Mouse (Mus musculus) hindbrain, embryonic 13.5 days (tissue): ENCODE measurements around the gene Pde4dip. TPM values are rescaled to one million over a fixed set of nuclear protein-coding genes. Genes with fewer than 3 reads are reported as not detected.

Experiments used
- ATAC-seq: fragments of 200-750 bp; cut with Nextera tagmentation; 2 replicates; pipeline ENCODE4 v1.8.0; 2017; ENCODE audit warnings: moderate TSS enrichment; ENCODE audit not compliant: low FRiP score
- H3K27ac ChIP-seq: fragments of 300-500 bp; sonication (generic); 2 replicates; pipeline ENCODE4 v1.5.1; 2015; ENCODE audit warnings: inconsistent platforms, mild to moderate bottlenecking, moderate library complexity
- H3K27me3 ChIP-seq: fragments of 300-500 bp; sonication (generic); 2 replicates; pipeline ENCODE4 v1.6.1; 2015; ENCODE audit warnings: mild to moderate bottlenecking, inconsistent platforms
- H3K36me3 ChIP-seq: fragments of 300-500 bp; sonication (generic); 2 replicates; pipeline ENCODE4 v1.6.1; 2015; ENCODE audit warnings: mild to moderate bottlenecking, inconsistent platforms
- H3K4me1 ChIP-seq: fragments of 300-500 bp; sonication (generic); replicated peaks from 2 replicates; pipeline ENCODE4 v1.6.1; 2015; ENCODE audit warnings: inconsistent platforms
- H3K4me2 ChIP-seq: fragments of 300-500 bp; sonication (generic); 2 replicates; pipeline ENCODE4 v1.6.1; 2015; ENCODE audit warnings: inconsistent platforms, mild to moderate bottlenecking, moderate library complexity
- H3K4me3 ChIP-seq: fragments of 300-500 bp; sonication (generic); 2 replicates; pipeline ENCODE4 v1.5.1; 2015; ENCODE audit warnings: mild to moderate bottlenecking, inconsistent platforms
- H3K9ac ChIP-seq: fragments of 300-500 bp; sonication (generic); 2 replicates; pipeline ENCODE4 v1.6.1; 2015; ENCODE audit warnings: mild to moderate bottlenecking, inconsistent platforms
- H3K9me3 ChIP-seq: fragments of 300-500 bp; sonication (generic); 2 replicates; pipeline ENCODE4 v1.6.1; 2016; ENCODE audit warnings: inconsistent platforms
- WGBS: fragments of 180-500 bp; shearing (Covaris S2); methylation state at CpG from one replicate; pipeline ENCODE4 v1.1.7; 2015; 5-methylcytosine and 5-hydroxymethylcytosine counted together
- polyA plus RNA-seq: library from polyadenylated mRNA; unstranded; fragments of >200 nt; fragmentation: Nextera tagmentation; extraction: Ambion mirVana; gene quantifications from 2 replicates; pipeline ENCODE4 v1.2.1, GENCODE M21; 2015

Gene Pde4dip
- polyA plus RNA-seq, 1 experiment from 2014 or later = 60.4 TPM

DNA sequence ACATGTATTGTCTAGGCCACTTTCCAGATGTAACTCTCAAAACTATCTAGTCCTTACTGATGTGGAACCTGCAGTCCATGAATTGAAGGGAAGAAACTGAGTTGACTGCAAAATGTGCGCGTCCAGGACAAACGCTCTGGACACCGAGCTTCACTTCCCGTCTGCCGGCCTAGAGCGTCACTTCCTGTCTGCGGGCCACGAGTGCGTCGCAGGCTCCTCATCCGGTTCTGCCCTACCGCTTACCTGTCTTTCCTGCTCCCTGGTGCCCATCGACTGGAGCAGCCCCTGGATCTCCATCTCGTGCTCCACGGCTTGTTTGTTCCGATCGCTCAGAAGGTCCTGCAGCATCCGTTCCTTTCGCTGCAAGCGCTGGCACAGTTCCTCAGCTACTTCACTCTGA lies 136.9 kb downstream of the Pde4dip start:
- Histone ChIP-seq H3K9ac (no peak overlapping the region), H3K27ac (no peak overlapping the region), H3K4me3 (no peak overlapping the region), H3K4me2 (no peak overlapping the region), H3K9me3 (no peaks in the 10 kb centered on the region), H3K27me3 (no peaks in the 10 kb centered on the region), H3K36me3 (peaks cover 94% of the 10 kb centered on the region), H3K4me1 (no peaks in the 10 kb centered on the region)
- 95% methylated on average over 21 of the region's 21 CpGs for WGBS
- ATAC-seq = no peak

- no peak overlapping the region for H3K27ac ChIP-seq
- ATAC-seq = no peak
- no peak overlapping the region for H3K4me2 ChIP-seq
- no peak overlapping the region for H3K9ac ChIP-seq
- H3K4me1 ChIP-seq = no peaks in the 10 kb centered on the region
- H3K36me3 ChIP-seq = peaks cover 97% of the 10 kb centered on the region
- no peaks in the 10 kb centered on the region for H3K27me3 ChIP-seq
- no peak overlapping the region for H3K4me3 ChIP-seq
- 94% methylated on average over 10 of the region's 10 CpGs for WGBS
- H3K9me3 ChIP-seq = no peaks in the 10 kb centered on the region
Measured at GRCm38 (mm10) chr3:97748789-97749188, 139.7 kb downstream of the Pde4dip start.

- no peak overlapping the region for H3K27ac ChIP-seq
- 96% methylated on average over 8 of the region's 8 CpGs for WGBS
- peaks cover 96% of the 10 kb centered on the region for H3K36me3 ChIP-seq
- no peak overlapping the region for H3K9ac ChIP-seq
- no peak overlapping the region for H3K4me3 ChIP-seq
- H3K9me3 ChIP-seq = no peaks in the 10 kb centered on the region
- no peak for ATAC-seq
- H3K4me1 ChIP-seq = no peaks in the 10 kb centered on the region
- no peak overlapping the region for H3K4me2 ChIP-seq
- no peaks in the 10 kb centered on the region for H3K27me3 ChIP-seq
Measured at GRCm38 (mm10) chr3:97742841-97743240, 145.7 kb downstream of the Pde4dip start.

DNA sequence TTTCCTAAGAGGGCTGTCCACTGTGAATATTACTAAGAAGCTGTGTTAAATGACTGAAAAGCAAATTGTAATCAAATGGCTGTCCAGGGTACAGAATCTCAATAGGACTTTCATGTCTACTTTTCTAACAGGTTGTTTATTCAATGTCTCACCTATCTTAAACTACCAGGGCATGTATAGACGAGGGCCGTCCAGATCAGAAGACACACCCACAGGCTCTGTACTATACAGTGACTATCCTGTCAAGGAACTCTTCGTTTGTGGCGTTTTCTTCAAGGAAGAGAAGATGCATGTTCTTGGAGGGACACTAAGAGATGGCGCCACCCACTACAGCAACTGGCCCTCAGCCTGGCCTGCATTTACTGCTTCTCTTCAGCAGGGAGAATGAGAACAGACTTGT lies 152.9 kb downstream of the Pde4dip start:
- H3K27ac ChIP-seq = no peak overlapping the region
- H3K4me1 ChIP-seq = no peaks in the 10 kb centered on the region
- H3K27me3 ChIP-seq = no peaks in the 10 kb centered on the region
- H3K4me3 ChIP-seq = no peak overlapping the region
- H3K36me3 ChIP-seq = peaks cover 43% of the 10 kb centered on the region
- WGBS = 91% methylated on average over 5 of the region's 5 CpGs
- H3K9ac ChIP-seq = no peak overlapping the region
- H3K9me3 ChIP-seq = no peaks in the 10 kb centered on the region
- no peak for ATAC-seq
- H3K4me2 ChIP-seq = no peak overlapping the region

DNA sequence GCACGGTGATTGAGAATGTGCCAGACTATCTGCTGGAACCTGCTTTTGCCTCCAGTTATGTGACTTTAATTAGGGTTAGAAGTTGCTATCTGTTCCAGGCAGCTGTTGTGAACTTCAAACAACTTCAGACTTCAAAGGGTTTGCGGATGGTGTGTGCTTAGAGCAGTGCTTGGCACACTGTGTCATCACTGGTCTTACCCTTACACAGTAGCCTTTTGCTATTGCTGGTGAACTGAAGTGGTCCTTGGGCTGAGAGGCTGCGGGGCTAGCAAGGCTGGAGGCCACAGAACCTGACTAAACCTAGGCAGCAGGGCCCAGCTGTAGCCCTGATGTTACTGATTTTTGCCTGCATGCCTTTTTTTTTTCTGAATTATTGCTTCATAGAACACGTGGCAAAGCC lies 154.2 kb downstream of the Pde4dip start:
- 83% methylated on average over 4 of the region's 4 CpGs for WGBS
- H3K4me3 ChIP-seq = no peak overlapping the region
- H3K4me2 ChIP-seq = no peak overlapping the region
- peaks cover 29% of the 10 kb centered on the region for H3K36me3 ChIP-seq
- ATAC-seq = no peak
- H3K4me1 ChIP-seq = no peaks in the 10 kb centered on the region
- H3K27me3 ChIP-seq = no peaks in the 10 kb centered on the region
- no peak overlapping the region for H3K27ac ChIP-seq
- no peak overlapping the region for H3K9ac ChIP-seq
- H3K9me3 ChIP-seq = no peaks in the 10 kb centered on the region

- Histone ChIP-seq H3K4me2 (no peak overlapping the region), H3K27me3 (no peaks in the 10 kb centered on the region), H3K4me1 (no peaks in the 10 kb centered on the region), H3K36me3 (peaks cover 17% of the 10 kb centered on the region), H3K4me3 (no peak overlapping the region), H3K9me3 (no peaks in the 10 kb centered on the region), H3K27ac (no peak overlapping the region), H3K9ac (no peak overlapping the region)
- WGBS = 89% methylated on average over 6 of the region's 6 CpGs
- ATAC-seq = no peak
Measured at GRCm38 (mm10) chr3:97732622-97733021, 155.9 kb downstream of the Pde4dip start.

DNA sequence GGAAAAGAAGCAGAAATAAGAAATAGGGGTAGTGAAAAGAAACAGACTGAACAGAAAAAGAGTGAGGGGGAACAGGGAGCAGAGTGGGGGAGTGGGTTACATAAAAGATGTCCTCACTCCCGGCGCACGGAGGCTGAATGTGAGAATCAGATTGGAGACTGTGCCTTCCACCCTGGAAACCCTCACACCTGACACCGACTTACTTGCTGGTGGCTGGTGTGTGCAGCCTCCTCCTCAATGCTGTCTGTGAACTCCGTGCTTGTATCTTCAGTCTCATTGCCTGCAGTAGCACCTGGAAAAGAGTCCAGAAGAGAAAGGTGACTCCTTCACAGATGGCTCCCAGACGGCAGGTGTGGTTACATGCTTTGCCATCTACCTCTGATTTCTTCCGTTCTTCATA lies 157.9 kb downstream of the Pde4dip start:
- Histone ChIP-seq H3K9ac (no peak overlapping the region), H3K4me3 (no peak overlapping the region), H3K9me3 (no peaks in the 10 kb centered on the region), H3K27ac (no peak overlapping the region), H3K4me1 (no peaks in the 10 kb centered on the region), H3K4me2 (no peak overlapping the region), H3K27me3 (no peaks in the 10 kb centered on the region), H3K36me3 (peaks cover 1% of the 10 kb centered on the region)
- no peak for ATAC-seq
- WGBS = 75% methylated on average over 7 of the region's 7 CpGs

GRCm38 (mm10) chr3:97730131-97730530 lies 158.4 kb downstream of the Pde4dip start:
- Histone ChIP-seq H3K9ac (no peak overlapping the region), H3K4me1 (no peaks in the 10 kb centered on the region), H3K36me3 (no peaks in the 10 kb centered on the region), H3K9me3 (no peaks in the 10 kb centered on the region), H3K27ac (no peak overlapping the region), H3K27me3 (no peaks in the 10 kb centered on the region), H3K4me3 (no peak overlapping the region), H3K4me2 (no peak overlapping the region)
- WGBS = 45% methylated on average over 3 of the region's 3 CpGs
- ATAC-seq = no peak

- Histone ChIP-seq H3K27ac (no peak overlapping the region), H3K9me3 (peaks cover 3% of the 10 kb centered on the region; the same call in 1 of the 2 replicates), H3K9ac (no peak overlapping the region), H3K4me1 (no peaks in the 10 kb centered on the region), H3K4me3 (no peak overlapping the region), H3K36me3 (peaks cover 12% of the 10 kb centered on the region), H3K4me2 (no peak overlapping the region), H3K27me3 (no peaks in the 10 kb centered on the region)
- WGBS = 90% methylated on average over 2 of the region's 2 CpGs
- ATAC-seq = no peak
Measured at GRCm38 (mm10) chr3:97727801-97728200, 160.7 kb downstream of the Pde4dip start.

DNA sequence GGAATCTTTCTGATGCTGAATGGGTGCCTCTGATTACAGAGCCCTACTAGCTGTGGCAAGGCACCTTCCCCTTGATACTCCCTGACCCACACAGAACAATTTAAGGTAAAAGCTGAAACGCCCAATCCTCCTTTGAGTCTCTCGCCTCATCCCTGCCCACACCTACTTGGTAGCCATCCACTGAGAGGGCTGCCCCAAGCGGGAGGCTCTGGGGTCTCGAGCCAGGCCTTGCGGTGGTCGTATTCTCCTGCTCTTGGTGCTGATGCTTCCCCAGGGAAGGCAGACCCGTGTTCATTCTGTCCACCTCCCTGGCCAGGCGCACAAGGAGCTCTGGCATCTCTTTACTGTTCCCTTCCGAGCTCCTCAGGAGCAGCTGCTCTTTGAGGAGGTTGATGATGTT lies 169.4 kb downstream of the Pde4dip start:
- H3K9me3 ChIP-seq = peaks cover 12% of the 10 kb centered on the region; the same call in 1 of the 2 replicates
- H3K9ac ChIP-seq = no peak overlapping the region
- WGBS = 88% methylated on average over 9 of the region's 9 CpGs
- no peak overlapping the region for H3K4me2 ChIP-seq
- H3K4me3 ChIP-seq = no peak overlapping the region
- H3K36me3 ChIP-seq = peaks cover 70% of the 10 kb centered on the region
- no peaks in the 10 kb centered on the region for H3K4me1 ChIP-seq
- H3K27me3 ChIP-seq = no peaks in the 10 kb centered on the region
- no peak overlapping the region for H3K27ac ChIP-seq
- ATAC-seq = no peak

GRCm38 (mm10) chr3:97715922-97716321 lies 172.6 kb downstream of the Pde4dip start:
- H3K27me3 ChIP-seq = no peaks in the 10 kb centered on the region
- H3K4me1 ChIP-seq = no peaks in the 10 kb centered on the region
- H3K4me2 ChIP-seq = no peak overlapping the region
- no peaks in the 10 kb centered on the region for H3K9me3 ChIP-seq
- H3K27ac ChIP-seq = no peak overlapping the region
- WGBS = 97% methylated on average over 1 of the region's 1 CpGs
- H3K9ac ChIP-seq = no peak overlapping the region
- H3K4me3 ChIP-seq = no peak overlapping the region
- H3K36me3 ChIP-seq = peaks cover 48% of the 10 kb centered on the region
- ATAC-seq = no peak

GRCm38 (mm10) chr3:97710881-97711280 lies 177.6 kb downstream of the Pde4dip start:
- Histone ChIP-seq H3K27me3 (no peaks in the 10 kb centered on the region), H3K36me3 (peaks cover 37% of the 10 kb centered on the region), H3K4me3 (no peak overlapping the region), H3K4me1 (no peaks in the 10 kb centered on the region), H3K9ac (no peak overlapping the region), H3K9me3 (no peaks in the 10 kb centered on the region), H3K27ac (no peak overlapping the region), H3K4me2 (no peak overlapping the region)
- ATAC-seq = no peak
- WGBS = 58% methylated on average over 5 of the region's 5 CpGs

DNA sequence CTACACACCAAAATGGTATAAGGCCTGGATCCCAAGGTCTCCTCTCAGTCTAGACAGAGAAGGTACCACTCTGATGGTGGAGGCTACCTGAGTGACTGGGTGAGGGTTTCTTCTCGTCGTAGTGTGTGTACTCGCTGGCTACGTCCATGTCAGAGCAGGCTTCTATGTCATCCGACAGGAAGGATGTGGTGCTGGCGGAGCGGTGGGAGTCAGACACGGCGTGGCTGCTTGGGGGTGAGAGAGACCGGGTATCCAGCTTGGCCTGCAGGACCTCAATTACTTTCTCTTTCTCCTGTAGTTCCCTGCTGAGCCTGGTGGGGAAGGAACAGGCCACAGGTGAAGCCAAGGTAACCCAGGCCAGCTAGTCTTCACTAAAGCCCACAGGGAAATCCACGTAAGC lies 178.4 kb downstream of the Pde4dip start:
- H3K9me3 ChIP-seq = no peaks in the 10 kb centered on the region
- WGBS = 93% methylated on average over 11 of the region's 11 CpGs
- H3K4me1 ChIP-seq = no peaks in the 10 kb centered on the region
- H3K4me2 ChIP-seq = no peak overlapping the region
- H3K36me3 ChIP-seq = peaks cover 29% of the 10 kb centered on the region
- H3K9ac ChIP-seq = no peak overlapping the region
- no peaks in the 10 kb centered on the region for H3K27me3 ChIP-seq
- H3K27ac ChIP-seq = no peak overlapping the region
- H3K4me3 ChIP-seq = no peak overlapping the region
- ATAC-seq = no peak

DNA sequence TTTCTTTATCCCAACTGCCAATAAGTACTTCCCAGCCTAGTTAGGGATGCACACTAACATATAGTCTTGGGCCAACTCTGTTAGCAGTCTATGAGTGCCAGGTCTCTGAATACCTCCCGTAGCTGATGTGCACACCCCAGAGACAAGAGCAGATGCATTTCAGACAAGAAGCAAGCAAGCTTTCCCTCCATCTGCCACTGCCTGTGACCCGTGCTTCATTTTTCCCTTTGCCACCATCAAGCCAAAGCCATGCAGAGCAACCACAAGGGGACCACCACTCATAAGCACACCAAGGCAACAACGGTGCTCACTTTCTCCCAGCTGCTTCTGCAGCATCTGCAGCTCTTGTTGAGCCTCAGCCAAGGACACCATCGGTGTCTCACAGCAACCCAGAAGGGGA lies 181.9 kb downstream of the Pde4dip start:
- Histone ChIP-seq H3K4me2 (no peak overlapping the region), H3K27ac (no peak overlapping the region), H3K9ac (no peak overlapping the region), H3K4me3 (no peak overlapping the region), H3K27me3 (no peaks in the 10 kb centered on the region), H3K9me3 (no peaks in the 10 kb centered on the region), H3K4me1 (no peaks in the 10 kb centered on the region), H3K36me3 (peaks cover 36% of the 10 kb centered on the region)
- ATAC-seq = no peak
- 92% methylated on average over 4 of the region's 4 CpGs for WGBS
